Mouse (Mus musculus): ENCODE results near the gene Hist1h2be.
A peak's percentile ranks its signal among the peaks of the same experiment; 100 is the strongest.
"Not testable (repeated sequence)": the region's sequence is repeated elsewhere in the genome, so short reads cannot be mapped to it uniquely, and the experiment has no call there.

Hist1h2be gene

DNA sequence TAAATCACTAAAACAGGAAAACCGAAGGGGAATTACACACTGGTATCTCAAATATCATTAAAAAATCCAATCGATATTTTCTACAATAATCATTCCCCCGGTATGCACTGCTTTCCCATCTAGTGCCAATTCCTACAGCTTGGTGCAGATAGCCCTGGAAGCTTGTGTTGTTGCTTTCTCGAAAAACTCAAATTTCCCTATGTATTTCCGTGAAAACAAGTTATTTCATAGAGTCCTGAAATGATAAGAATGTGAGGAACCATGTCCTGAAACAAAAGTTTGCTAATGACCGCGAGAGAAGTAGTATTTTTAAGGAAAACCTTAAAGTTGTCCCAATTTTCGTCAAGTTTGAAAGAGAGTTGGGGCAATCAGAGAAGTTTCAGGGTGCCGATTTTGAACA is 66.5 kb downstream of the Hist1h2be start:
- ATAC-seq (ENCODE audit: insufficient number of reproducible peaks, low FRiP score, low TSS enrichment) = no peak

DNA sequence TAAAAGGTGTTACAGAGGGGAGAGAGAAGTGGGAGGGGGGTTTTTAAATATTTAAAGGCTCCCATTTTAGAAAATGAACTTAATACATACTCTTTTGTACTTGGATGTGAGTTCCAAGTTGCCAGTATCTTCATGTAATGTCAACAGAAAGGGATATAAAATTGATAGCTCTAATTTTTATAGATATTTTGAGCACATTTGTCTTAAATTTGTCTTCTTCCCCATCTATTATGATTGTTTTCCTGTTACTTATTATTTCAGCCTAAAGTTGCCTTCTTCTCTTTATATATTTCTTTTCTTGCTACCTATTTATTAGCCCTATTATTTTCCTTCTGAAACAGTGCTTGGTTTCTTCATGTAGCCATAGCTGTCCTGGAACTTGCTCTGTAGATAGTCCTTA is 68.0 kb downstream of the Hist1h2be start, which contains the start of gene Hist1h1d:
Gene Hist1h1d (plus strand): TSS at position 301 of the 400 bp plus-strand sequence.
- ATAC-seq (ENCODE audit: insufficient number of reproducible peaks, low FRiP score, low TSS enrichment) = no peak

GRCm38 (mm10) chr13:23551931-23552914 is 68.7 kb downstream of the Hist1h2be start:
- no peak for ATAC-seq (ENCODE audit: insufficient number of reproducible peaks, low FRiP score, low TSS enrichment)

- peak; percentile 91 for ATAC-seq (ENCODE audit: insufficient number of reproducible peaks, low FRiP score, low TSS enrichment)
Observed at GRCm38 (mm10) chr13:23551146-23551834, 69.6 kb downstream of the Hist1h2be start, which contains the start of gene Hist1h4f. Gene Hist1h4f (minus strand): TSS chr13:23551648.

DNA sequence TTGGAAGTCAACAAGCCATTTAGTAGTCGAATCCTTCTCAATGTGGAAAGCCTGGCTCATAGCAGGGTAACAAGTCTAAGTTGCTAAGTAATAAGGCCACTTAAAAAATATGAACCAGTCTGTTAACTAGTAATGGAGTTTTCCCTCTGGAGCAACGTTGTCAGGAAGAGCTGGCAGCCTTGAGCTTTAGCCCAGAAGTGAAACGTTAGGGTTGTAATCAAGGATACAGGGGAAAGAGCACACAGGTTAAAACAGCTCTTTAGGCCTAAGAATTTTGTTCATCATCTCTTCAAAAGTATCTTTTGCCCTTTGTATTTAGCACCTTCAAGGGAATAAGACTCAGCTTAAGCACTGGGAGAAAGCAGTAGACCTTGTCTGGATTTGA is 70.2 kb downstream of the Hist1h2be start:
- no peak for ATAC-seq (ENCODE audit: insufficient number of reproducible peaks, low FRiP score, low TSS enrichment)

GRCm38 (mm10) chr13:23546694-23547093 is 74.2 kb downstream of the Hist1h2be start:
- no peak for ATAC-seq (ENCODE audit: insufficient number of reproducible peaks, low FRiP score, low TSS enrichment)

DNA sequence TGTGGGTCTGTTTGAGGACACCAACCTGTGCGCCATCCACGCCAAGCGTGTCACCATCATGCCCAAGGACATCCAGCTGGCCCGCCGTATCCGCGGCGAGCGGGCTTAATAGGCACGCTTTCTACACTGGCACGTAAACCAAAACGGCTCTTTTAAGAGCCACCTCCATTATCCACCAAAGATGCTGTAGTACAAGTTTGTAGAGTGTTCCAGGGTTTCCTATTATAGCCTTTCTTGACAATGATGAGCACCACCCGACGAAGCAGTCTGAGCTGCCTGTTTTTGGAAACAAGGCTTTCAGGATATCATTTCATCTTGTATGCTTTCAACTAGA is 76.2 kb downstream of the Hist1h2be start:
- ATAC-seq (ENCODE audit: insufficient number of reproducible peaks, low FRiP score, low TSS enrichment) = 0 out of 2 replicates have a peak, but pooled peaks have one; percentile 40

DNA sequence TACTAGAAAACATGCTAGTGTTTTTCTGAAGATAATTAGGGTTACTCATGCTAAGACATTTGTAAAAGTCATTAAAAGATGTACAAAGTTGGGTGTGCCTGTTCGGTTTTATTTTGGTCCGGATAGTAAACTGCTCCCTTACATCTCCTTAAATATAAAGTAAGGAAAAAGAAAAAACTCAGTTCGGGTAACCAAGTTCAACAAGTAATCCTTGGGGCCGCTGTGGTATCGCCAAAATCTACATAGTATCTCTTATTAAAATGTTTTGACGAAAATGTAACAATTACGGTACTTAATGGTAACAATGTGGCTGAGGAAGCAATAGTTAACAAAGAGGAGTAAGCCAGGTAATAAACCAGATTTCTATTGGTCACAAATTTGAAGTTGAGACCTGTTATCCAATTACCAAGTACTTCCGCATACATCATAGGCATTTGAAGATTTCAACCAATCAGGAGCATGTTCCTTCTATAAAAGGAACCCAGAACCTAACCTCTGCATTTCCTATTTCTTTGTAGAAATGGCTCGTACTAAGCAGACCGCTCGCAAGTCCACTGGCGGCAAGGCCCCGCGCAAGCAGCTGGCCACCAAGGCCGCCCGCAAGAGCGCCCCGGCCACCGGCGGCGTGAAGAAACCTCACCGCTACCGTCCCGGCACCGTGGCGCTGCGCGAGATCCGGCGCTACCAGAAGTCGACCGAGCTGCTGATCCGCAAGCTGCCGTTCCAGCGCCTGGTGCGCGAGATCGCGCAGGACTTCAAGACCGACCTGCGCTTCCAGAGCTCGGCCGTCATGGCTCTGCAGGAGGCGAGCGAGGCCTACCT is 76.7 kb downstream of the Hist1h2be start, which contains the start of gene Hist1h3f:
Gene Hist1h3f (plus strand): TSS at position 88 of the 822 bp plus-strand sequence.
- ATAC-seq (ENCODE audit: insufficient number of reproducible peaks, low FRiP score, low TSS enrichment) = peak; percentile 99

DNA sequence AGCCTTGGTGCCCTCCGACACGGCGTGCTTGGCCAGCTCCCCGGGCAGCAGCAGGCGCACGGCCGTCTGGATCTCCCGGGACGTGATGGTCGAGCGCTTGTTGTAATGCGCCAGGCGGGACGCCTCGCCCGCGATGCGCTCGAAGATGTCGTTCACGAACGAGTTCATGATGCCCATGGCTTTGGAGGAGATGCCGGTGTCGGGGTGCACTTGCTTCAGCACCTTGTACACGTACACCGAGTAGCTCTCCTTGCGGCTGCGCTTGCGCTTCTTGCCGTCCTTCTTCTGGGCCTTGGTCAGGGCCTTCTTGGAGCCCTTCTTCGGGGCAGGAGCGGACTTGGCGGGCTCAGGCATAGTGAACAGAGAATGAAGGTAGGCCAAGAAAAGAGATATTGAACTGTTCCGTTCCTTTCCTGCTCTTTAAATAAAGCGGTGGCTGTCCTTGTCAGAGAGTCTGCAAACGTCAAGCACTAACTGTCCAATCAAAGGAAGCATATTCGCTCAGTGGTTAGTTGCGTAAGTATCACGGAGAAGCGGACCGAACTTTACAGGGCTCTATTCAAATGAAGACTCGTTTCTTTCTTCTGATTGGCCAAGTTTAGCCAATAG is 77.8 kb downstream of the Hist1h2be start, which contains the start of gene Hist1h2bh:
Gene Hist1h2bh (minus strand): TSS at position 394 of the 609 bp plus-strand sequence.
- peak; percentile 93 for ATAC-seq (ENCODE audit: insufficient number of reproducible peaks, low FRiP score, low TSS enrichment)

GRCm38 (mm10) chr13:23542225-23542980 is 78.5 kb downstream of the Hist1h2be start:
- not testable (repeated sequence) for ATAC-seq (ENCODE audit: insufficient number of reproducible peaks, low FRiP score, low TSS enrichment)

DNA sequence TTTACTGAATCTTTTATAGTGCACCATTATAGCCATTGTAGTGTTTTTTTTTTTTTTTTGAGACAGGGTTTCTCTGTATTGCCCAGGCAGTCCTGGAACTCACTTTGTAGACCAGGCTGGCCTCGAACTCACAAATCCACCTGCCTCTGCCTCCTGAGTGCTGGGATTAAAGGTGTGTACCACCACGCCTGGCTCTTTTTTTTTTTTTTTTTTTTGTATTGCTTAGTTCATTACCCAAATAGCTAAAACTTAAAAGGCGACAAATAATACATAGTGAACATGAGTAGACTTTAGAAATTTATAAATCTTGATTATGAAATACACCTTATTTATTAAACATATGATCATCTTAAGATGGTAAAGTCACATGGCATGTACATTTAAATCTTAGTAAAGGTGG is 79.4 kb downstream of the Hist1h2be start:
- ATAC-seq (ENCODE audit: insufficient number of reproducible peaks, low FRiP score, low TSS enrichment) = no peak

DNA sequence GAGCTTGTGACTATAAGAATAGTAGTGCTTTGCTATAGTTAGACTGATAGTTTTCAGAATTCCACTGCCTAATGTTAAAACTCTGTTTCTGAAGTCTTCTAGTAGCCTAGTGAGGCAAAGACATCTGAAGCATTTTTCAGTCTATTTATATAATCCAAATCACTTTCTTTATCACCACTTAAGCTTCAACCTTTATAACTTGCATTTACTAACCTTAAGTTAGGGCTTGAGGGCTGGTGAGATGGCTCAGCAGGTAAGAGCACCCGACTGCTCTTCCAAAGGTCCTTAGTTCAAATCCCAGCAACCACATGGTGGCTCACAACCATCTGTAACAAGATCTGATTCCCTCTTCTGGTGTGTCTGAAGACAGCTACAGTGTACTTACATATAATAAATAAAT is 81.1 kb downstream of the Hist1h2be start:
- ATAC-seq (ENCODE audit: insufficient number of reproducible peaks, low FRiP score, low TSS enrichment) = not testable (repeated sequence)

GRCm38 (mm10) chr13:23538249-23538648 is 82.7 kb downstream of the Hist1h2be start:
- ATAC-seq (ENCODE audit: insufficient number of reproducible peaks, low FRiP score, low TSS enrichment) = no peak

DNA sequence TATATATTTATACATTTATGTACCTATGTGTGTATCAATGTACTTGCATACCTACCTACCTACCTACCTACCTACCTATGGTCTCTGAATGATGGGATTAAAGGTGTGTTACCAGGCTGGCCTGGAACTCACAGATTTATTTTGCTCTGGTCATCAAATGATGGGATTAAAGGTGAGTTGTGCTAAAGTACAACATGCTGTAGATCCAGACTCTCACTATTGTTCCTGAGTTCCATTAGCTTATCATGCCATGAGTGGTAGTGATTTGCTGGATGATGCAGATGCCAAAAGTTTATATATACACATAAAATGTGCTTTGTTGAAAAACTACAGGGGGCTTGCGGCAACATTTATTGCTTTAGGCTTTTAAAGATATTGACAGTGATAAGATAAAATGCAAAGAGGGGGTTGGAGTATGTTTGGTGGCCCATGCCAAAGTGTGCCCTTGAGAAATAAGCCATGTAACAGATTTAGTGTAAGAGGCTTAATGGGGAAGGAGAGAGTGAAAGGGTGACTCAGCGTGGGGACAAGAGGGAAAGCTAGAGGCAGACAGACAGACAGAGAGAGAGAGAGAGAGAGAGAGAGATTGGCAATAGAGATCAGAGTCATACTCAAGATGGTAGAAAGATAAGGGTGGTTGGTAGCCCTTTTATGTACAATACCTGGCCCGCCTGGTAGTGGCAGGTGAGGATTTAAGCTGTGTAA is 83.8 kb downstream of the Hist1h2be start:
- ATAC-seq (ENCODE audit: insufficient number of reproducible peaks, low FRiP score, low TSS enrichment) = no peak

GRCm38 (mm10) chr13:23536076-23536822 is 84.7 kb downstream of the Hist1h2be start:
- no peak for ATAC-seq (ENCODE audit: insufficient number of reproducible peaks, low FRiP score, low TSS enrichment)

GRCm38 (mm10) chr13:23535137-23536075 is 85.5 kb downstream of the Hist1h2be start, which contains the start of gene Hist1h3g:
Gene Hist1h3g (plus strand): TSS chr13:23535422.
- peak; percentile 87 for ATAC-seq (ENCODE audit: insufficient number of reproducible peaks, low FRiP score, low TSS enrichment)
